Mouse (Mus musculus): ENCODE measurements at regions not wholly inside any gene's neighbourhood (a gene's known extent, or its start where the extent isn't known, plus 50 kb on each side); places are given as distances from the start of the nearest gene placed in this dataset.

DNA sequence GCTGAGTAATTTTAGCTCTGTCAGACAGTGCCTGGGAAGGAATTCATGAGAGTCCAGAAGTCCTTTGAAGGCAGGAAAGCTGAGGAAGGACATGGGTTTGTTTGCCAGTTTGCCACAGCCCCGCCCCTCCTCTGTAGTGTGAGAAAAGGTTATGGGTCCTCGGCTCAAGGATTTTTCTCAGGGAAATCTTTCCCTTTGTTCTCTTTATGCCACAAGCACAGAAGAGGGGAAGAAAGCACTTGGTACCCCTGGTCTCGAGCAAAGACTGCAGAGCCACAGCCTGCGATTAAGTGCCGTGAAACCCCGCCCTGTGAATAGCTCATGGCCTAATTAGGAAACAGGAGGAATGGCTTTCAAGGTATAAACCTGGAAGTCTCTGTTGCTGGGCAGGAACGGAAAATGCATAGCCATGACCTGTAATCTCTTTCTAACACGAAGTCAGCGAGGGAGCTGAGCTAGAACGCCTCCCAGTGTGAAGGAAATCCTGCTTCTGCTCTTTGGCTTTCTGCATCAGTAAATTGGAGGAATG, 166.1 kb upstream of the Tars start:
- peak in 1 of 2 experiments; percentile 4 for DNase-seq

DNA sequence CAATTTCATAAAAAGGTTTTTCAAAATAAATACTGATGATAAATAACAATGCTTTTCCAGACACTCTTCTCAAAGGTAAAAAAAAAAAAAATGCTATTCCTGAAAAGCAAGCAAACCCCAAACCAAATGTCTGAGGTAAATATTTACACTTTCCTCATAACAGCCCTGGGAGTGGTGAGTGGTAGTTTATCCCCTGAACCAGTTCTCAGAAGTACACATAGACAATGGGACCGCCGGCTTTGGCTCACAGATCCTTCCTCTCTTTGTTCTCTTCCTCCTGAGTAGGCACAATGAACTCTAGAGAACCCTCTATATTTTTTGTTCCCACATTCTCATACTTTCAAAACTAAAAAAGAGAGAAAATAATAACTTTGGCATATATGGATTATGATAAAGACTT, 153.1 kb upstream of the Tars start:
- DNase-seq: no peak

DNA sequence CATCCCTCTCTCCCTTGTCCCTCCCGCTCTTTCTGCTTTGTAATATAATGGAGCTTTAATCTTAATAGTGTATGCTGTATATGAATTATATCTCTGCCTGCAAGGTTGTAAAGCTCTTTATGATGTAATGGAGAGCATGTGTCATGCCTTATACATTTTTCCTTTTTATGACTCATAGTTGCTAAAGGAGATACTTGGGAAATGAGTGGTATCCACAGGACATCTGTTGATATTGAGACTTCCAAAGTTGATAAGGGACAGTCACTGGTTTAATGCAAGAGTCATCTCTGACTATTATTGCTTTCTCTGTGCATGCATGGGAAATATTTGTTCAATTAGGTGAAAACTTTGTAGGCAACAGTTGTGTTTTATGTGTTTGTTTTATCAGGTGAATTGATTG, 152.6 kb upstream of the Tars start:
- DNase-seq: no peak

GRCm38 (mm10) chr15:11539485-11539884, 140.0 kb upstream of the Tars start:
- DNase-seq: no peak

- no peak for DNase-seq
Observed at GRCm38 (mm10) chr15:11536076-11536620, 136.7 kb upstream of the Tars start.

GRCm38 (mm10) chr15:11534404-11535251, 135.2 kb upstream of the Tars start:
- DNase-seq: no peak

DNA sequence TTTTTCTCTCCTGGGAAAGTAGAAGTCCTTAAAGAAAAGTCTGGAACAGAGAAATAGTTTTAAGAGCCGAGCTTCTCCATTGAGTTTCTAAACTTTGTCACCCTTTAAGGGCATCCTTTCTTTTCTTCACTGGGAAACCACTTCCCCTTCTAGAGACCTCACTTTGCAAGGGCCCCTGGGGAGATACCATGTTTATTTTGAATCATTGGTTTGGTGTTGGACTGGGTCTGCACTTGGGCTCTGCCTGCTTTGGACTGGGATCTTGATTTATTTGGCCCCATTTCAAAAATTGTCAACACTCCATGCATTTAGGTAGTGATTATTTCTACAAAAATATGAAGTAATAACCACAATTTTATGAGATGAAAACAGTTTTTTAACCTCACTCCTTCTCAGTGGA, 134.2 kb upstream of the Tars start:
- no peak for DNase-seq

DNA sequence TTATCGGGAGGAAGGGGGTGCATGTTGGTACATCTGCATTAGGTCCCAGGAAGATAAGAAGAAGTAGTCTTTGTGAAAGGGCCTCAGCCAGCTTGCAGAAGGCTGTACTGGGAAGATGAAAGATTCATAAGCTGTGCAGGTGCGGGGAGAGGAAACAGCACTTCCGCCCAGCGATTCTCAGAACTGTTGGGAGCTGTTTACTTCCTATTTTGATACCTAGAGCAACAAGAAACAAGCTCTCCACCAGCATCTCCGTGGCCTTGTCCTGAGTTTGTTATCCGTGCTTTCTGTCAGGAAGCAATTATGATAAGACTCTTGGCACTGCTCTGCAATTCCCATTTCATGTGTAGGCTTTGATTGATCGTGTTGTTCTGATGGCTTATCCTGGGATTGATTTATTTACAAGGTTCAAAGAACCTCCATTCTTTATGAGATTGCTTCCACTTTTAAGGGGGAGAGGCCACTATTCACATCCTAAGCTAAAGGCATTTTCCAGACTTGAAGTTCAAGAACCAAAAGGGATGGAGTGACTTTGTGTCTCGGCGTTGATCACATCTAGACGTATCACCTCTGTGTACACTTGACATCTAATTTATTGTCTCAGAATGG, 133.6 kb upstream of the Tars start:
- DNase-seq: no peak

DNA sequence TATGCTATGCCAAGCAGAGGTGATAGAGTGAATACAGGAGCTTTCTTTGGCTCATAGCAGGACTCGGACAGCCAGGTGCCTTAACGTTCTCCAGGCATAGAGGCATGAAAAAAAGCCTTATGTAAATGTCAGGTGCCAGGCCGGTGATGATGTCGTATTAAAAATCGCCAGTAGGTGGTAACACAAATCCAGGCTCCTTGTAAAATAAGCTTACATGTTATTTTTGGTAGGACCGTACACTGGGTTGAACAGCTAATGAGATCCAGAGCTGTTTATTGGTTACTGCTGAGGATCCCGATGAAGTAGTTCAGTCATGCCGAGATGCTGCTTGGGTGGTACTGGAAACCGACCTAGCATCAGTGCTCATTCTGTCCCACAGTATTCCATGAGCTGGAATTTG, 133.1 kb upstream of the Tars start:
- DNase-seq: no peak

DNA sequence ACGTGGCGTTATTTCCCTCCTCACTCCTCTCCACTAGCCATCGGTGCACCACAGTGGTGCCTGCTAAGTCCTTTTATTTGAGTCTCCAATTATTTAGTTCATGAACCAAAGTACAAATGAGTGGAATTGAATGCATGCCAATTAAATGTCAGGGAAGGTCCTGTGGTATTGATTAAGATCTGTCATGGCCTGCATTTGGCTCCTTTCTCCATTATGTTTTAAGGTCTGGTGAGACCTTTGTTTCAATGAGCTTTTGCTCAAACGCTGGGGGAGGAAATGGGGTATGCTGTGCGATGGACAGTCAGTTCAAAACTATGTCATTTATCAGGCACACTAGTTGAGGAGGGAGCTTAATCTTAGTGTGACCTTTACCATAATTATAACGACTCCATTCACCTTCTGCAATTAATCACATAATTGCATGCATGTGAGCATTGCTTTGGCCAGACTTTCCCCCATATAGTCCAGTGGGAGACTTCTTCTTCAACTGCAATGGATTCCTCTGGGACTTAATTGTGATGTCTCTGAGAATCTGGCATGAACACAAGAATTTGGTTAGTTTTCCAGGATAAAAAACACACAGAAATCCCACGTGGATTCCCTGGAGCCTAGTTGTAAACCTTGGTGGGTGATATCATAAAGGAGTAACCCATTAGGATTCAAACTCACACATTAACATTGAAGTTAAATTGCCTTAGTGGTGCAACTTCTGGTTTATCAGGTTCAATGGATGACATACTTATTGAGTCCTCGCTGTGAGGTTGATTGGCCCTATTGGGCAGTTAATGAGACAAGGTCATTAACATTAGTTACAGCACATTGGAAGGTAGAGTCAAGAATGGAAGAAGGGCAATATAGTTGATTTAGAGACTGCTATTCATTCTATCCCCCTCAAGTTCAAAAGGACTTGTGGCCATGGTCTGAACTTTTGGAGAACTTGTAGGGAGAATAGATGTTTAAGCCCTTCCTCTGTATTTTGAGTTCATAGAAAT, 130.7 kb upstream of the Tars start:
- DNase-seq: no peak

DNA sequence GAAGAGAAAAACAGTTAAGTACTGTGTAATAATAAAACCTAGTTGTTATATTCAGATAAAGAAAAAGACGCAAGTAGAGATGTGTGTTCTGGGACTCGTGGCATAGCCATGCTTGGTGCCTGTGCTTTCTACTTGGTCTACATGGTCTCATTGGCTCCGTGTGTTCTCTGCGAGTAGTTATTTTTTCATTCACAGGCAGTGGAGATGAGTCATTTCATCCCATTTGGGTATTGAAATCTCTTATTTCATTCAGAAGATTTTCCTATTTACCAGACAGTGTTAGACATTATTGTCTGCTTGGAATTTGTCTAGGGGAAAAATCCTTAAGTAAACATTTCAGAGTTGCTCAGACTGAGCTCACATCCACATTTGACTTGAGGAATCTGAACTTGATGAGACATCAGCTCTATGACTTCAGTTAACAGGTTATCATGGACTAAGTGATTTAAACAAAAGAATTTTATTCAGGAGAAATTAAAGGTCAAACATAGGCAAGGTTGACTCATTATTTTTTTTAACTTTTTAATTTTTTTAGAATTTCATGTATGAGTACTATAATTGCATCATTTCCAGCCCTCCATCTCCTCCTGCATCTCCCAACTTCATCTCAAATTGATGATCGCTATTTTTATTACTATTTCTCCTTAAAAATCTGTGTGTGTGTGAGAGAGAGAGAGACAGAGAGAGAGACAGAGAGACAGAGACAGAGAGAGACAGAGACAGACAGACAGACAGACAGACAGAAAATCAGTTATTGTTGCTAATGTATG, 125.1 kb upstream of the Tars start:
- DNase-seq: no peak

DNA sequence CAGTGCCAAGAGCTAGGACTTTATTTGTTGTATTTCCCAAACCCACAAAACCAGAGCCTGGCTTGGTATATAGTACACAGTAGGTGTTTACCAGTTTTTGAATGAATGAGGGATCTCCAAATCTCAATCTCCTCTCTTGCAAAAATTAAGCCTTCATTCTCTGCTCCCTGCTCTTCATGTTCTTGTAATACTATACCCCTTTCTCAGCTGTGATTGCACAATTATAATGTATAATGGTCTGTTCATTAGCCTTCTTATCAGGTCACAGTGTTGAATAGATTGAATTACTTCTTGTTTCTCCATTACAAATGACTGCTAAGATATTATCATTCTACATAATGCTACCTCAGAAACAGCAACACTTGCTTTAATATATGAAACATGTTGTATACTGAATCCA, 119.1 kb upstream of the Tars start:
- no peak for DNase-seq

- DNase-seq: no peak
Observed at GRCm38 (mm10) chr15:11517892-11518291, 118.4 kb upstream of the Tars start.

DNA sequence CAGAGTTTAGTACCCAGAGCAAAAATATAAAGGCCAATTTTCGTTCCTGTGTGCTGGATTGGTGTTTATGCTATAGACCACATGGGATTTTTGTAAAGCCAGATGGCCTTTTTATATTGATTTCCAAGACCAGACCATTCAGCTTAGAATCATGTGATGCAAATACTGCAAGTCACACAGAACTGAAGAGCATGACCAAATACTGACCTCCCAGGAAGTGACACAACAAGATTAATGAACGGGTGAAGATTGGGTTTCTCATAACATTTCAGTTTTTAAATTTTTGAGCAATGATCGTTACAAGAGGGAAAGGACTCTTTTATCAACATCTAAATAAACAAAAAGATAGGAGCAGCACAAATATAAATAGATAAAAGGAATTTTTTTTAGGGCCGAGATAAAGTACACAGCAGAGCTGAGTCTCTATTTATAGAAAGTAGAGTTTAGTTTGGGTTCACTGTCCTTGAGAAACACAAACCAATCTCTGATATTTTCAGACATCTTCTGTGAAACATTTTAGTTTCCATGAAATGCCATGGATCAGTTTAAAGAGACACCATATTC, 105.7 kb upstream of the Tars start:
- no peak for DNase-seq

DNA sequence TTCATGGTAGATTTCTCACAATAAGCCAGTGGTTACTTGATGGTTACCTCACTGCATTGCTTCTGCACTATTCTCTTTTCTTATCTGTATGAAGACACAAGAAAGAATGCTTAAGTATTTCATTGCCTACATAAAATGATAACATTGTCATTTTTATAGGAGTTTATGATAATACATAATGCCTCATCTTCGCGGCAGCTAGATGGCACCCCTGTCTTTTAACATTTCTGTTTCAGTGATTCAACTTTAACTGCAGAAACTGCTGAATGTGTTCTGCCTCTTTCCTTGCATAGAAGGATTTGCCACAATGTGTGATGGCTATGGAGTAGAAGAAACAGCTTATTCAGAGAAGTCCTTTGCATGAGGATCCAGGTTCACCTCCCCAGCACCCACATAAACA, 97.0 kb upstream of the Tars start:
- DNase-seq: no peak

- no peak for DNase-seq
Observed at GRCm38 (mm10) chr15:11489116-11489515, 89.7 kb upstream of the Tars start.

GRCm38 (mm10) chr15:11487268-11487783, 87.9 kb upstream of the Tars start:
- DNase-seq: no peak

- no peak for DNase-seq
Observed at GRCm38 (mm10) chr15:11483916-11484315, 84.5 kb upstream of the Tars start.

DNA sequence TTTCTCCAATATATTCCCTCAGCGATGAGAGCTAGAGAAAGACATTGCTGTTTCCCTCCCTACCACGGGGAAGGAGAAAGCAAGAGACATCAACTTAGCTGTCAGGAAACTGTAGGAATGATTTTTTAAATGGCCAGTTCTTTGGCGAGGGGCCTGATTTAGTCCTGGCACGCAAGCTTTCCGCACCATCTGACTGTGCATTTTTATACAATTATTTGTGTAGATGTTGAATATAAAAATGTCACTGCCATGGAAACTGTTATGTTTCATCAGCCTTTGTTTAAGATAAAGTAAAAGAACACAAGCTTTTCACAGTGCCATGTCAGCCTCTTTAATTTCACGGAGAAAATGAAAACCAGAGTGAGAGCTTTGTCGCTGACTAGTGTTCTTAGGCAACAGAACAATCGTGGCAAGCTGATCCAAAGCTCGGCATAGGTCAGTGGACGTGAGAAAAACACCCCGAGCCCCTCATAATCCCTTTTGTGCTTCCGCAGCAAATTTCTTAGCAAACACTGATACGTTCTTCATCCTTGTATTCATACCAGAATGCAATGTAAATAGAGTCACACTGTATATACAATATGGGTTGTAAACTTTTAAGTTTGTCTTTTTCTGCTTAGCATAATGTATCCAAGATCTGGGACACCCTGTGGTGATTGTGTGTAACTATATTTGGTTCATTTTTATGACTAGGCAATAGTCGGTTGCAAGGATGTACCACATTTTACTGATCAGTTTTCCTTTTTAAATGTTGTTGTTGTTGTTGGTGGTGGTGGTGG, 79.9 kb upstream of the Tars start:
- DNase-seq: no peak

DNA sequence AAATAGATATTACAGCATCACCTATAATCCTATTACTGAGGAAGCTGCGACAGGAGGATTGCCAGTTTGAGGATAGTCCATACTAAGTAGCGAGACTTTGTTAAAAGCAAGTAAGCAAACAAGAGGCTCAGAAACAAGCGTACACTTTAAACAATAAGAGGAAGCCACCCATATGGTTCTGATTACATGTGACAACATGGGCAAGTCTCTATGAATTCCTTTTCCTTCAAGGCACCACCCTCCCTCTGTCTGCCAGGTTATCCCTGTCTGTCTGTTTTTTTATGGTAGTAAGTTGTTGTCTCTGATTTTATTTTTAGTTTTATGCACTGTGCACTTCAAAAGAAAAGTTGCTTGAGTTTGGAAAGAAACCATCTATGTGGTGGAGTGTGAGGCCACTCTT, 76.8 kb upstream of the Tars start:
- no peak for DNase-seq

DNA sequence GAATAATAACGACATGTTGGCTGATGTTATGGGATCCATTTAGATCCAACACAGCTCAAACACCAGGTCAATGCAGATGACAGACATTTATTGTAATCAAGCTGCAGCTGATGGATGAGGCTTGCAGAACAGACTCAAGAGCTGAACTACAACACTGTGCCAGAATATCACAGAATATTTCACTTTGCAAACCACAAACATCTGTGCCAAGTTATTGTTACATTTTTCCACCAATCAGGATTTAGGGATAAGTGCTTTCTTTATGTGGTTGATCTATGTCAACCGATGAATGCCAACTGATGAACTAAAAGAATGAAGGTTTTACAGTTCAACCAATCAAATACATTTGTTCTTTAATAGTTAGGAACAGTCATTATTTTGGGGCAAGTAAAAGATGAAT, 63.9 kb upstream of the Tars start:
- DNase-seq: no peak

All from cerebellum, postnatal 25 days (tissue).